Mouse (Mus musculus): ENCODE results near the gene Ccz1.

- TF ChIP-seq CTCF (IDR thresholded peaks at IDR 0.05; ENCODE audit: borderline replicate concordance, extremely low read depth, insufficient read depth, insufficient read length) (no peak), POLR2A (IDR thresholded peaks at IDR 0.05; ENCODE audit: borderline replicate concordance, extremely low read depth, insufficient read depth, insufficient read length, poor library complexity, severe bottlenecking) (no peak)
Measured at GRCm38 (mm10) chr5:144047324-144047723, 32.6 kb upstream of the Ccz1 start.
